Mouse (Mus musculus): Measurements from ENCODE around the gene Twistnb.

Gene Twistnb

GRCm38 (mm10) chr12:33429387-33430160 lies at the start of gene Twistnb:
Gene Twistnb (plus strand): TSS chr12:33429635.
- peak; percentile 98 for DNase-seq (ENCODE audit: low read depth, low spot score)

- DNase-seq (ENCODE audit: low read depth, low spot score), result peak; percentile 88
Measured at GRCm38 (mm10) chr12:33388842-33389241, 40.6 kb upstream of the Twistnb start.

GRCm38 (mm10) chr12:33390844-33391560 lies 38.4 kb upstream of the Twistnb start:
- no peak for DNase-seq (ENCODE audit: low read depth, low spot score)

- peak; percentile 78 for DNase-seq (ENCODE audit: low read depth, low spot score)
Measured at GRCm38 (mm10) chr12:33394804-33395623, 34.4 kb upstream of the Twistnb start, which contains the start of gene Efcab10. Gene Efcab10 (plus strand): TSS chr12:33394854.

- peak; percentile 76 for DNase-seq (ENCODE audit: low read depth, low spot score)
Measured at GRCm38 (mm10) chr12:33403265-33403693, 26.2 kb upstream of the Twistnb start.

GRCm38 (mm10) chr12:33404996-33405395 lies 24.4 kb upstream of the Twistnb start:
- DNase-seq (ENCODE audit: low read depth, low spot score), result no peak

GRCm38 (mm10) chr12:33405398-33406026 lies 23.9 kb upstream of the Twistnb start:
- peak; percentile 85 for DNase-seq (ENCODE audit: low read depth, low spot score)

GRCm38 (mm10) chr12:33411580-33412151 lies 17.8 kb upstream of the Twistnb start:
- DNase-seq (ENCODE audit: low read depth, low spot score), result peak; percentile 46

- peak; percentile 91 for DNase-seq (ENCODE audit: low read depth, low spot score)
Measured at GRCm38 (mm10) chr12:33424329-33424728, 5.1 kb upstream of the Twistnb start.

- no peak for DNase-seq (ENCODE audit: low read depth, low spot score)
Measured at GRCm38 (mm10) chr12:33427293-33427692, 2.1 kb upstream of the Twistnb start.

GRCm38 (mm10) chr12:33427726-33428125 lies 1.7 kb upstream of the Twistnb start:
- no peak for DNase-seq (ENCODE audit: low read depth, low spot score)

- DNase-seq (ENCODE audit: low read depth, low spot score), result no peak
Measured at GRCm38 (mm10) chr12:33433812-33434211, 4.4 kb downstream of the Twistnb start.

- no peak for DNase-seq (ENCODE audit: low read depth, low spot score)
Measured at GRCm38 (mm10) chr12:33434758-33435157, 5.3 kb downstream of the Twistnb start.

- DNase-seq (ENCODE audit: low read depth, low spot score), result peak; percentile 11
Measured at GRCm38 (mm10) chr12:33455418-33455817, 26.0 kb downstream of the Twistnb start.

- peak; percentile 57 for DNase-seq (ENCODE audit: low read depth, low spot score)
Measured at GRCm38 (mm10) chr12:33456242-33456641, 26.8 kb downstream of the Twistnb start.

- DNase-seq (ENCODE audit: low read depth, low spot score), result peak; percentile 24
Measured at GRCm38 (mm10) chr12:33480975-33481374, 51.5 kb downstream of the Twistnb start.

GRCm38 (mm10) chr12:33482931-33483330 lies 53.5 kb downstream of the Twistnb start:
- DNase-seq (ENCODE audit: low read depth, low spot score), result no peak

Measured in brain, adult 2 months (tissue).